Mouse (Mus musculus) midbrain, postnatal 0 days (tissue): ENCODE data around the gene D3Ertd751e. TPM values are rescaled to one million over a fixed set of nuclear protein-coding genes. Genes with fewer than 3 reads are reported as not detected.

Experiments used
- ATAC-seq: fragments of 200-750 bp; cut with Nextera tagmentation; 2 replicates; pipeline ENCODE4 v1.8.0; 2017; ENCODE audit warnings: moderate number of reproducible peaks, mild to moderate bottlenecking, moderate TSS enrichment, moderate library complexity; ENCODE audit not compliant: low FRiP score
- DNase-seq: peaks from one replicate; pipeline ENCODE4 v3.0.0-alpha.2; 2015; ENCODE audit warnings: low spot score
- H3K27ac ChIP-seq: fragments of 300-500 bp; sonication (generic); 2 replicates; pipeline ENCODE4 v1.5.1; 2014; ENCODE audit warnings: low read depth, mild to moderate bottlenecking, low read length, mixed read lengths
- H3K27me3 ChIP-seq: fragments of 300-500 bp; sonication (generic); 2 replicates; pipeline ENCODE4 v1.6.1; 2014; ENCODE audit warnings: low read length, control low read depth, mixed read lengths; ENCODE audit not compliant: insufficient read depth
- H3K36me3 ChIP-seq: fragments of 300-500 bp; sonication (generic); 2 replicates; pipeline ENCODE4 v1.6.1; 2014; ENCODE audit warnings: low read length, control low read depth, mixed read lengths; ENCODE audit not compliant: insufficient read depth
- H3K4me1 ChIP-seq: fragments of 300-500 bp; sonication (generic); 2 replicates; pipeline ENCODE4 v1.6.1; 2014; ENCODE audit warnings: mild to moderate bottlenecking, control low read depth, antibody characterized with exemption, low read length, mixed read lengths; ENCODE audit not compliant: insufficient read depth
- H3K4me2 ChIP-seq: fragments of 300-500 bp; sonication (generic); 2 replicates; pipeline ENCODE4 v1.6.1; 2014; ENCODE audit warnings: low read depth, mild to moderate bottlenecking, low read length, mixed read lengths; ENCODE audit not compliant: poor library complexity, severe bottlenecking
- H3K4me3 ChIP-seq: fragments of 300-500 bp; sonication (generic); 2 replicates; pipeline ENCODE4 v1.5.1; 2014; ENCODE audit warnings: low read depth, mild to moderate bottlenecking, low read length, moderate library complexity
- H3K9ac ChIP-seq: fragments of 300-500 bp; sonication (generic); replicated peaks from 2 replicates; pipeline ENCODE4 v1.6.1; 2014; ENCODE audit warnings: mild to moderate bottlenecking, low read length, moderate library complexity, mixed read lengths; ENCODE audit not compliant: poor library complexity, severe bottlenecking
- H3K9me3 ChIP-seq: fragments of 300-500 bp; sonication (generic); 2 replicates; pipeline ENCODE4 v1.6.1; 2016; ENCODE audit warnings: low read length, control low read depth
- CTCF ChIP-seq: IDR thresholded peaks from 2 replicates; pipeline ENCODE4 v1.5.1; 2016; ENCODE audit warnings: antibody characterized with exemption, mild to moderate bottlenecking
- WGBS: fragments of 180-500 bp; shearing (Covaris S2); extraction: QIAGEN DNeasy Blood & Tissue Kit; methylation state at CpG from one replicate; pipeline ENCODE4 v1.1.7; 2014; 5-methylcytosine and 5-hydroxymethylcytosine counted together
- polyA plus RNA-seq: library from polyadenylated mRNA; unstranded; fragments of >200 nt; fragmentation: Nextera tagmentation; extraction: Ambion mirVana; gene quantifications from 2 replicates; pipeline ENCODE4 v1.2.1, GENCODE M21; 2015
- total RNA-seq: library from RNA; depleted of rRNA; stranded (reverse); fragments of >200 nt; gene quantifications from 2 replicates; pipeline ENCODE4 v1.2.3, GENCODE M21; 2014; rRNA removed

Gene D3Ertd751e
- 3.2 and 4.0 TPM in 2 replicates for total RNA-seq
- 8.9 and 9.0 TPM in 2 replicates for polyA plus RNA-seq

GRCm38 (mm10) chr3:41742278-41742934 lies at the start of gene D3Ertd751e, which contains the start of gene Sclt1:
D3Ertd751e (plus strand) TSS chr3:41742611.
Sclt1 (minus strand) TSS chr3:41742514.
- Histone ChIP-seq H3K4me3 (peak within 1 kb of the TSS; percentile 89), H3K27ac (peak within 1 kb of the TSS; percentile 91), H3K9me3 (no peaks in the 10 kb centered on the region), H3K4me2 (peak within 1 kb of the TSS; percentile 75), H3K4me1 (0 out of 2 replicates have a peak, but pooled peaks cover 3% of the 10 kb centered on the region), H3K27me3 (no peaks in the 10 kb centered on the region), H3K36me3 (no peaks in the 10 kb centered on the region), H3K9ac (peak within 1 kb of the TSS; percentile 83)
- under 1% methylated on average over 66 of the region's 66 CpGs for WGBS
- peak; percentile 100 for ATAC-seq
- DNase-seq: peak; percentile 98
- TF ChIP-seq CTCF: peak; percentile 23

DNA sequence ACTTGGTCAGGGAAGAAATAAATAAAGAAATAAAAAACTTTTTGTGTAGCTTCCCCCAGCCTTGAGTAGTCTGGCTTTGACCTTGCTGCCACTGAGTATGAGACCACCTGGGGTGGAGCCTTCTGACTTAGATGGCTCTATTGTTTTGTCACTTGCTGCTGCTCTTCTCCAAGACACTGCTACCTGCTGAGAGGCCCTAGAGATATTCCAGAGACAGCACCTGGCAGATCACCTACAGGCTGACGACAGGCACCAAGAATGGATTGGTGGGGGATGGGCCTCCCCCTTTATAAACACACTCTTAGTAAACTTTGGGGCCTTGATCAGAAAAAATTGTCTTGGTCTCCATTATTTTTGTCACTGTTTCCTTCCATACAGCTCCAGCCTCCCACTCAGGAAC lies 46.7 kb upstream of the D3Ertd751e start:
- no peak for DNase-seq
- H3K9ac ChIP-seq: no peak overlapping the region
- H3K4me2 ChIP-seq: no peak overlapping the region
- no peak for ATAC-seq
- TF ChIP-seq CTCF: no peak
- no peak overlapping the region for H3K4me3 ChIP-seq
- no peaks in the 10 kb centered on the region for H3K36me3 ChIP-seq
- H3K27ac ChIP-seq: no peak overlapping the region
- H3K4me1 ChIP-seq: no peaks in the 10 kb centered on the region
- H3K27me3 ChIP-seq: no peaks in the 10 kb centered on the region
- 86% methylated on average over 1 of the region's 1 CpGs for whole genome bisulfite sequencing
- no peaks in the 10 kb centered on the region for H3K9me3 ChIP-seq

DNA sequence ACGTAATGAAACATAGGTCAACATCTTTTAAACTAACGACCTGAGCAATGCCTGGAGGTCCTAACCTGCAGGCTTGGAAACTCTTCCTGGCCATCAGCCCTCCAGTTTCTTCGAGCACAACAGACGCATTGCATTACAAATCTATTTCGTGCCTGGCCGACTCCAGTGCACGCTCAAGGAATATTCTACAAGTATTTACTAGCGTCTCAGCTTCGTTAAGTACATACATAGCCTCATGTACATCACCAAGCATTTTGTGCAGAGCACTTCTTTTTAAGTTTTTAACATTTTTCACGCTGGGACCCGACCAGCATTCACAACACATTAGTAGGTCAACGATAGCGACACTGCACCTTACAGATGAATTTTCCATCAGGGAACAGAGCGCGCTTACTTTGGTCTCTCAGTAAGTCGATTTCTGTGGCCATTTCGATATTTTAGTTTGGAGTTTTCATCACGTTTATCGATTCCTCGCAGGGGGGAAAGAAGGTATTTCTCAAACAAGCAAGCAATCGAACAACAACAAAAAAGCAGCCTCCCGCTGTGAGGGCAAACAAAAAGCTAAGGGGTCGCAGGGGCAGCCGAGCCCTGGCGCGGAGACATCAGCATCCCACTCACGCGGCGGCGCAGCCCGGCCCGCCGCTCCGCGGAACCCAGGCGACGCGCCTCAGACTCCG lies 672 bp upstream of the D3Ertd751e start:
- under 1% methylated on average over 39 of the region's 39 CpGs for WGBS
- ATAC-seq: no peak

GRCm38 (mm10) chr3:41743436-41743835 lies 1.0 kb downstream of the D3Ertd751e start:
- no peaks in the 10 kb centered on the region for H3K27me3 ChIP-seq
- H3K4me2 ChIP-seq: peak overlapping the region; percentile 50; the same call in 1 of the 2 replicates
- DNase-seq (peak; percentile 38), ATAC-seq (no peak)
- no peak overlapping the region for H3K9ac ChIP-seq
- no peaks in the 10 kb centered on the region for H3K36me3 ChIP-seq
- H3K9me3 ChIP-seq: no peaks in the 10 kb centered on the region
- 0 out of 2 replicates have a peak, but pooled peaks cover 3% of the 10 kb centered on the region for H3K4me1 ChIP-seq
- 34% methylated on average over 6 of the region's 6 CpGs for WGBS
- peak overlapping the region; percentile 89; the same call in 1 of the 2 replicates for H3K4me3 ChIP-seq
- TF ChIP-seq CTCF: peak; percentile 61
- H3K27ac ChIP-seq: no peak overlapping the region

More for the DNA sequence above, 672 bp upstream of the D3Ertd751e start:
- Histone ChIP-seq H3K9ac (peak overlapping the region; percentile 83), H3K27me3 (no peaks in the 10 kb centered on the region), H3K9me3 (no peaks in the 10 kb centered on the region), H3K27ac (peak overlapping the region; percentile 91), H3K4me3 (peak overlapping the region; percentile 89), H3K36me3 (no peaks in the 10 kb centered on the region), H3K4me2 (peak overlapping the region; percentile 75), H3K4me1 (0 out of 2 replicates have a peak, but pooled peaks cover 3% of the 10 kb centered on the region)
- DNase-seq: peak; percentile 46
- TF ChIP-seq CTCF: no peak

- Histone ChIP-seq H3K9ac (no peak overlapping the region), H3K4me1 (no peaks in the 10 kb centered on the region), H3K4me2 (no peak overlapping the region), H3K36me3 (no peaks in the 10 kb centered on the region), H3K9me3 (no peaks in the 10 kb centered on the region), H3K4me3 (no peak overlapping the region), H3K27me3 (no peaks in the 10 kb centered on the region), H3K27ac (no peak overlapping the region)
- WGBS: 74% methylated on average over 2 of the region's 2 CpGs
- TF ChIP-seq CTCF: no peak
- ATAC-seq (no peak), DNase-seq (no peak)
Observed at GRCm38 (mm10) chr3:41754556-41754955, 12.1 kb downstream of the D3Ertd751e start.

DNA sequence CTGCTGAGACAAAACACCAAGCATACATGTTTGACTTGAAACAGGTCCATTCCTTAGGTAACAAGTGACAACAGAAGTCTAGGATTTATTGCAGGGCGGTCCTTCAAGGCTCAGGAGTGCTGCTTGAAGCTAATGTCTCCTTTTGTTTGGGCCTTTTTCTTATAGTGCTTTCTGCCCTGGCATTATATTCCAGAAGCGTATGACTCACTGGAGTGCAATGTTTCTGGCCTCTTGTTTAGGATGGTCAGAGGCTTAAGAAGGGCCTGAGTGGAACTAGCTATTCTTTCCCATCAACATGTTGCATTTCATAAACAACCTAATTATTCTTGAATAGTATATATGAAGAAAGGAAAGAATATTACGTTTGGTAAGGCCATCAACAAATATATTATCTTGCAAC lies 19.7 kb downstream of the D3Ertd751e start:
- DNase-seq (no peak), ATAC-seq (no peak)
- no peaks in the 10 kb centered on the region for H3K27me3 ChIP-seq
- 93% methylated on average over 3 of the region's 3 CpGs for WGBS
- no peak for TF ChIP-seq CTCF
- H3K36me3 ChIP-seq: no peaks in the 10 kb centered on the region
- H3K9ac ChIP-seq: no peak overlapping the region
- H3K4me1 ChIP-seq: no peaks in the 10 kb centered on the region
- H3K27ac ChIP-seq: no peak overlapping the region
- no peak overlapping the region for H3K4me3 ChIP-seq
- no peak overlapping the region for H3K4me2 ChIP-seq
- H3K9me3 ChIP-seq: no peaks in the 10 kb centered on the region
